Mouse (Mus musculus) skeletal muscle tissue, adult 2 months (tissue): Measurements from ENCODE around the gene Cldn2.
A peak's percentile ranks its signal among the peaks of the same experiment; 100 is the strongest.
"Not testable (repeated sequence)": the region's sequence is repeated elsewhere in the genome, so short reads cannot be mapped to it uniquely, and the experiment has no call there.

Experiments used
- DNase-seq: peaks from one replicate; pipeline ENCODE4 v3.0.0-alpha.2; 2012; ENCODE audit warnings: low read depth, low spot score

The Cldn2 gene

DNA sequence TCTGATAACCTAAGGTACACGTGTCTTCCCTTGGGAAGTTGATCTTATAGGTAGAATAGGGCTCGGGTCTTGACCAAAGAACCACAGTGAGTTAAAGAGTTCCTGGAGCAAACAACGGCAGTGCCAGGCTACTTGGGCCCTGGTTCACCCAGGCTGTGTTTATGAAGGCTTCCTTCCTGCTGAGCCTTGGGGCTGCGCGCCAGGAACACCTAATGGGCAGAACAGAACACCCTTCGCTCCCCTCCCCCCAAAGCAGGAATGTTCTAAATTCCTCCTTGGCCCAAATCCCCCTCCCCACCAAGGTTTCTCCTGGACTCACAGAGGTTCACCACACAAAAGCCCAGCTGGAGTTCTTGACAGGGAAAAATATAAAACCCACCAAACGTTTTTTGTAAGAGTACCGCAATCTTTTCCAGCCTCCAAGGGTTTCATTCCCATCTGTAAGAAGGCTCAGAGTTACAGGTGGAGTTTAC is at the start of gene Cldn2:
TSS of gene Cldn2 (plus strand) at position 423 of the 473 bp plus-strand sequence.
- no peak for DNase-seq

- DNase-seq, result peak; percentile 10
Observed at GRCm38 (mm10) chrX:139751855-139752254, 48.8 kb upstream of the Cldn2 start.

DNA sequence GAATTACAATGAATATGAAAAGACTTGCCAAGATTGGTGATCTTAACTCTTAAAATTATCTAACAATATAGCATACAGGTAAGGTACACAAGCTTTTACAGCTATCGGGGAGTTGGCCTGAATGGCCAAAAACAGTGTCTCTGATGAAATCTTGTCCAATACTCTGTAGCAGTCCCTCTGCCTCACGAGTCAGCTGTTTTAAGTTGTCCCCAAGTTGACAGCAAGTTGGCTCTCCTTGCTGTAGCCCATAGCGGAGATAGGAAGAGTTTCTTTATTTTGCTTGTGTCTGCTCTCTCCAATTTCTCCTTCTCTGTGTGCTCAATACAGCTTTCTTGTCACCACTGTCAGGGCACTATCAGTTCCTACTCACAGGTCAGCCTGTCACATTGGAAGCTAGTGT is 42.0 kb upstream of the Cldn2 start:
- not testable (repeated sequence) for DNase-seq

DNA sequence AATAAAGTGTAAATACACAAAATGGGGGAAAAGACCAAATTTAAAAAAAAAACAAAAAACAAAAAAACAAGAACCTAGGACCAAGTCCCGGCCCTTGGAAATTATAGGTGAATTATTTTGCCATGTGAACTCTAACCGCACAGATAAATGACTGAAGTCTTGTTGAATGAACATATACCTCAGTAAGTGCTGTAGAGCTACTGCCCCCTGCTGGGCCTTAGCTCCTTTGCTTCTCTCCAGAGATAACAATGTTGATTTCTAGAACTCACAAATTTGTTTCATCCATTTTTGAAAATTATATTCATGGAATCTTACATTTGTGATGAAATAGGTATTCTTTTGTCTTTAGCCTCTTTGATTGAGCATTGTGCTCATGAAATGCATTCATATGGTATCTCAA is 38.1 kb upstream of the Cldn2 start:
- no peak for DNase-seq

- no peak for DNase-seq
Observed at GRCm38 (mm10) chrX:139769975-139770637, 30.5 kb upstream of the Cldn2 start.

DNA sequence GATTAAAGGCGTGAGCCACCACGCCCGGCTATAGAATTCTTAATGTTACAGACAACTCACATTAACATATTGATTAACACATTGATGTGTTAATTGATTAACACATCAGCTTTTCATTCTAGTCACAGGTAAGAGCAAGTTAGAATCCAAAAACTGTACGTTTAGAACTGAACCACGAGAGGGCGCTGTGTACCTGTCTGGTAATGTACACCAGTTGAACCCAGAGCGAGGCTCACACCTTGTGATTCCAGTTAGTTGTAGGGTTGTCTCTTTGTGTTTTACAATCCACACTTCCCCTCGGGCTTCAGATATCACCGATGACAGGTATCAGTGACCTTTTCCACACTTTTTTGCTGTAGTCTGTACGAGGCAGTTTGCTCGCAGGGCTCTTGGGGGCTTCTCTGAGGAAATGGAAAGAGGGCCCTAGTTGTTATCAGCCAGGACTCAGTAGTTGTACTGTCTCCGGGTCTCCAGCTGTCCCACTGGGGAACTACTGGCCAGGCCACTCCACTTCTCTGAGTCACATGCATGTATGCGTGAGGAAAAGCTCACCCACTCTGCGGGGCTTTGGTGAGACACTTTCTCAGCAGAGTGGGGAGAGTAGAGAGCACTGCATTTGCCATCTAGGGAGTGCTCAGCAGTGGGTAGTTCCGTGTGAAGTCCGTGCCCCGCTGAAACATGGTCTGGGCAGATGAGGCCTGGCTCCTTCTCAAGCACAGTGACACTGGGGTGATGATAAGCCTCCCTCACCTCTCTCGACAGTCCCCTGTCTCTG is 26.1 kb upstream of the Cldn2 start:
- DNase-seq, result peak; percentile 22

GRCm38 (mm10) chrX:139775084-139775612 is 25.5 kb upstream of the Cldn2 start:
- DNase-seq, result no peak

- DNase-seq, result no peak
Observed at GRCm38 (mm10) chrX:139777357-139777756, 23.3 kb upstream of the Cldn2 start.

- no peak for DNase-seq
Observed at GRCm38 (mm10) chrX:139778886-139779285, 21.7 kb upstream of the Cldn2 start.

GRCm38 (mm10) chrX:139779401-139779800 is 21.2 kb upstream of the Cldn2 start:
- no peak for DNase-seq

DNA sequence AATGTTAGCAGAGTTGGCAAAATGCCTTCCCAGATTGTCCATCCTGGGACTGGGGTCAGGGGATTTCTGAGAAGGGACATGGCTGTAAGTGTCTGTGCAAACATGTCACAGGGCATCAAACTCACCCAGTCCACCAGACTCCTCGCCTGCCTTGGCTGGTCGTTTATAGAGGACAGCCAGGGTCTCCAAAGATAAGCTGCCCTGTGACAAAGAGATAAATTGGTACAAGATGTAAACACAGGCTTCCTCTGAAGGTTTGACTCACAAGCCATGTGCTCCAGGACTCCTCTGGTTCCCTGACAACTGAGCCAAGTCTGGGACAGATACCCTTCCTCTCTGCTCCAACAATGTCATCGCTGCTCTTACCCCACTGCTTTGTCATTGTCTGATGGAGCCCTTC is 19.6 kb upstream of the Cldn2 start:
- no peak for DNase-seq

DNA sequence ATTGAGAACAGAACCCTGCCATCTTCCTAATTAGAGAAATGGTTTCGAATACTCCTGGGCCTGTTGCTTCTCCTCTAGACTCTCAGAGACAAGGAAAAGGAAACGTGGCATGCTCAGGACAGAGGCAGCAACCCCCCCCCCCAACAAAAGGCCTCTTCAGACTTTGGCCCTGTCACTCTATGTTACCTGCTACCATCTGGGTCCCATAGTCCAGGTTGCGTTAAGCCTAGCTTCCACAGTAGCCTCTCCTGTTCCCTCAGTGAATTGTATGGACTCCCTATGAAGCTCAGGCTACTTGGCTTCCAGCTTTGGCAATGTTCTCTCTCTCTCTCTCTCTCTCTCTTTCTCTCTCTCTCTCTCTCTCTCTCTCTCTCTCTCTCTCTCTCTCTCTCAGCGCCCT is 19.1 kb upstream of the Cldn2 start:
- DNase-seq, result no peak

DNA sequence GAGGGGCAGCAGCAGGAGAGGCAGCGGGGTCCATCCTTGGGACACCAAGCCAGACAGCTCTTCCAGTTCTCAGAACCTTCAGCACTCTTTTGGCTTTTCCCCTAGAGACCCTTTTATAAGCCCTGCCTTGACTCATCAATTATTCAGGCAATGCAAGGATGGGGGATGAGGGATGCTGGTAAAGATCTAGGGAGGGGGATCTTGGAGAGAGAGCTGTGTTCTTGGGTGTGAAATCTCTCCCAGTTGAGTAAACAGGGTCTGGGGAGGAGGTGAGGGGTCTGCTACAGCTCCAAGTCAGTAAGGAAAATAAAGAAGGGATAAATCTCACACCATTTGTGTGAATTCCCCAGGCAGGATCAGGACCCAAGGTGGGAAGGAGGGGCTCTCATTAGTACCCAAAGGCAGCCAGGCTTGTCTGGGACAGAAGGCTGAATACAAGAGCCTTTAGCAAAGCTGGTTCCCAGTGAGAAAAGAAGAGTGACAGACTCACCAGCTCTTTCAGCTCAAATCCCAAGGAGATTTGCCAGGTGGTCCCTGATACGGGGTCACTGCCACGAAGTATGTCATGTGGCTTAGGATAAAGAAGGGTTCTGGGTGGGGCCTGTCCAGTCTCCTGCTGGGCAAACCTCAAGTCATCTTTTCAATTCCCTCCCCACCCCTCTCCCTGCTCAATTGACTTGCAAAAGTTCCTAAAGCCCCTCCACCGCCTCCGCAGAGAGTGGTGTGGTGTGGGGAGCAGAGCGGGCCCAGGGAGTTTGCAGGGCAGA is 18.2 kb upstream of the Cldn2 start, which contains the start of gene Ripply1:
TSS of gene Ripply1 (minus strand) at position 76 of the 767 bp plus-strand sequence.
- no peak for DNase-seq

DNA sequence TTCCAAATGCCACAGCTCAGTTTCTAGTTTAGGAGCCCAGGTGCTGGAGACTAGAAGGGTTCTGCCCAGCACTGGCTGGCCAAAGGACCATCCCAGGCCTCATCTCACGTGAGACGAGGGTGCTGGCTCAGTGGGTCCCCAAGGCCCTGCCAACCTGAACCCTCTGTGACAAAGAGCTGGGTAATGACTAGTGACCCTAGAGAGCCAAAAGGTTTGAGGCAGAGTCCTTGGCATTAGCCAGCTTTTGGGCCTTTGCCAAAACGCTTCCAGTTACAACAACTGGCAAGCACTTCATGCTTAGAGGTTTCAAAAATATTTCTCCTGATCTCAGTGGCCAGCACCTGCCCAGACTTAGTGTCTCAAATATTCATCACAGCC is 17.6 kb upstream of the Cldn2 start:
- DNase-seq, result peak; percentile 58

DNA sequence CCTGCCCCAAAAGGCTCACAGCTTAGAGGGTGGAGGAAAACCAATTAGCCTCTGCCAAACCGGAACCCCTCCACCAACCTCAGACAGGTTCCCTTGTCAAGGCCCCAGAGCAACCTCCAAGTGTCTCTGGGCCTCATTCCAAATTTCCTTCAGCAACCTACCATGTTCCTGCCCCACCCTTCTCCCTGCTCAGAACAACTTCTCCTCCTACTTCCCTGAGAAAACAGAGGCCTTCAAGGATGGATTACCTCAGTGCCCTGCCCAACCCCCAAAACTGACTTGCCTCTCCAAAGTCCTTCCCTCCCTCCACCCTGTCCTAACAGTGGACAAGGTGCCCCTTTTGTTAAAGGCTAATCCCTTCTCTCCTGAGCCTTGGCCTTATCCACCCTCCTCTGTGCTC is 14.9 kb upstream of the Cldn2 start:
- no peak for DNase-seq

- DNase-seq, result no peak
Observed at GRCm38 (mm10) chrX:139794072-139794845, 6.4 kb upstream of the Cldn2 start.

DNA sequence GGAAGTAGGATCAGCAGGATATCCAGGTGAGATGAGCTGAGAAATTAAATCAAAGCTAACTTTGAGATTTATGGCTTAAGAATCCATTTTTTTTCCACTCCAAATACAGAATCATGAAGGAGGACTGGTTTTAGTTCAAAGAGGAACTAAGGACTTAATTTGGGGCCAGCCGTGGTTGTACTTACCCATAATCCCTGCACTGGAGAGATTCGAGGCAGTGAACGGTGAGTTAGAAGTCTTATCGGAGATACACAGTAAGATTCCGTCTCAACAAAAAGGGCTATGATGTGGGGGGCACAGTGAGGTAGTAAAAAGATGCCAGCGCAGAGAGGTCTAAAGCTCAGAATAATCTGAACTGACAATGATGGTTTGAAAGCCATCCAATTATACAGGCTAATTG is 4.6 kb upstream of the Cldn2 start:
- DNase-seq, result no peak

- no peak for DNase-seq
Observed at GRCm38 (mm10) chrX:139797875-139798274, 2.8 kb upstream of the Cldn2 start.

DNA sequence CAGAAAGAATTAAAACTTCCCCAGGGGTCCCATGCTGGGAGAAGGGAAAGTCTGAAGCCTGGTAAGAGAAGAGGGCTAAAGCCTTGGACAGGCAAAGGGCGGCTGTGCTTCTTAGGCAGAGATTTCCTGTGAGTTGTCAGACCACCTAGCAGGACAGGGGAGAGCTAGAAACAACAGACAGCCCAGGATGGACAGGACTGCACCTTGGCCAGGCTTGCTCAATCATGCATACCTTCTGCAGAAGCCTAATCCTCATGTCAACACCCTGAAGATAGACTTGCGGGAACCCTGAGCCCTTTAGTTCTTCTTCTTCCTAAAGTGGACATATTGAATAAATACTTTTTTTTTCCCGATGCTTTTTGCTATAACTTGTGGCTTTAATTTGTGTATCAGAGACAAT is 675 bp upstream of the Cldn2 start:
- no peak for DNase-seq

- no peak for DNase-seq
Observed at GRCm38 (mm10) chrX:139803028-139803427, 2.4 kb downstream of the Cldn2 start.

DNA sequence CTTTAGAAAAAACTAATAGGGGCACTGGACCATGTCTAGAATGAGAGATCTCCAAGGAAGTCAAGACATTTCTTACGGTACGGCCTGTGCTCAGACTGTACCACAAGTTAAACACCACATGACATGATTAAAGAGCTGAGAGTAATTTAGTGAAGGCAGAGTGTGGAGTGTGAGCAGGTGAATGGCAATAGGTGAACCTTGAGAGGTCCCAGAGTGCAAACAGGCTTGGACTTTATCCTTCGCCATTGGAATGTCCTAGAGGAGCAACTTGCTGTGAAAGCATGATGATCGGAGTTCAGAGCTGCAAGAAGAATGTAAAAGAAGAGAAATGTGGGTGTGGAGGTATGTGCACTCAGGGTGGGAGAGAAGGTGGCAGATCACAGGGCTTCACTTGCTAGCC is 5.3 kb downstream of the Cldn2 start:
- no peak for DNase-seq
